Mouse (Mus musculus): ENCODE results near the gene Gas2l1. TPM values are rescaled to one million over a fixed set of nuclear protein-coding genes. Genes with fewer than 3 reads are reported as not detected.

Gas2l1 gene
- polyA plus RNA-seq, 1 experiment from 2014 or later = 21.4 TPM

GRCm38 (mm10) chr11:5059230-5059629 is 5.9 kb downstream of the Gas2l1 start:
- no peaks in the 10 kb centered on the region for H3K9me3 ChIP-seq (ENCODE audit: control insufficient read depth, low read length)
- H3K4me2 ChIP-seq (replicated peaks; ENCODE audit: low read depth) = no peak overlapping the region; the same call in 1 of the 2 replicates
- TF ChIP-seq CTCF (IDR thresholded peaks at IDR 0.05; ENCODE audit: low read depth) (no peak), EP300 (optimal IDR thresholded peaks at IDR 0.05) (no peak)
- DNase-seq (ENCODE audit: low spot score) (no peak), ATAC-seq (ENCODE audit: low FRiP score, low TSS enrichment) (no peak)
- H3K9ac ChIP-seq (ENCODE audit: low read length) = no peak overlapping the region
- no peak overlapping the region for H3K4me3 ChIP-seq (ENCODE audit: low read depth, low read length)
- no peak overlapping the region for H3K27ac ChIP-seq (replicated peaks)
- H3K36me3 ChIP-seq (ENCODE audit: control insufficient read depth, insufficient read depth, low read length) = peaks cover 3% of the 10 kb centered on the region; the same call in 1 of the 2 replicates
- H3K27me3 ChIP-seq (ENCODE audit: control insufficient read depth, insufficient read depth, low read length) = peaks cover 10% of the 10 kb centered on the region; the same call in 1 of the 2 replicates
- H3K4me1 ChIP-seq (replicated peaks; ENCODE audit: control insufficient read depth, insufficient read depth) = peaks cover 23% of the 10 kb centered on the region
- 34% methylated on average over 14 of the region's 14 CpGs for WGBS

- no peak for DNase-seq (ENCODE audit: low spot score)
- Histone ChIP-seq H3K27me3 (ENCODE audit: control insufficient read depth, insufficient read depth, low read length) (peaks cover 10% of the 10 kb centered on the region; the same call in 1 of the 2 replicates), H3K4me1 (replicated peaks; ENCODE audit: control insufficient read depth, insufficient read depth) (peaks cover 20% of the 10 kb centered on the region), H3K36me3 (ENCODE audit: control insufficient read depth, insufficient read depth, low read length) (peaks cover 3% of the 10 kb centered on the region; the same call in 1 of the 2 replicates), H3K9ac (ENCODE audit: low read length) (no peak overlapping the region), H3K9me3 (ENCODE audit: control insufficient read depth, low read length) (no peaks in the 10 kb centered on the region), H3K4me2 (replicated peaks; ENCODE audit: low read depth) (no peak overlapping the region), H3K27ac (replicated peaks) (no peak overlapping the region), H3K4me3 (ENCODE audit: low read depth, low read length) (no peak overlapping the region)
- no peak for ATAC-seq (ENCODE audit: low FRiP score, low TSS enrichment)
- WGBS = 37% methylated on average over 9 of the region's 9 CpGs
- no peak for TF ChIP-seq EP300 (optimal IDR thresholded peaks at IDR 0.05)
- TF ChIP-seq CTCF (IDR thresholded peaks at IDR 0.05; ENCODE audit: low read depth) = no peak
Observed at GRCm38 (mm10) chr11:5058783-5059182, 6.3 kb downstream of the Gas2l1 start.

- no peak within 1 kb of the TSS for H3K27ac ChIP-seq (replicated peaks)
- H3K9me3 ChIP-seq (ENCODE audit: control insufficient read depth, low read length) = no peaks in the 10 kb centered on the region
- peaks cover 3% of the 10 kb centered on the region; the same call in 1 of the 2 replicates for H3K36me3 ChIP-seq (ENCODE audit: control insufficient read depth, insufficient read depth, low read length)
- H3K27me3 ChIP-seq (ENCODE audit: control insufficient read depth, insufficient read depth, low read length) = peaks cover 10% of the 10 kb centered on the region; the same call in 1 of the 2 replicates
- ATAC-seq (ENCODE audit: low FRiP score, low TSS enrichment) = no peak
- WGBS = 2% methylated on average over 73 of the region's 77 CpGs
- TF ChIP-seq CTCF (IDR thresholded peaks at IDR 0.05; ENCODE audit: low read depth) = no peak
- no peak for TF ChIP-seq EP300 (optimal IDR thresholded peaks at IDR 0.05)
- H3K4me2 ChIP-seq (replicated peaks; ENCODE audit: low read depth) = peak within 1 kb of the TSS; percentile 95
- peaks cover 16% of the 10 kb centered on the region for H3K4me1 ChIP-seq (replicated peaks; ENCODE audit: control insufficient read depth, insufficient read depth)
- H3K9ac ChIP-seq (ENCODE audit: low read length) = peak within 1 kb of the TSS; percentile 61
- DNase-seq (ENCODE audit: low spot score) = peak; percentile 56
- peak within 1 kb of the TSS; percentile 53 for H3K4me3 ChIP-seq (ENCODE audit: low read depth, low read length)
Observed at GRCm38 (mm10) chr11:5057856-5058641, 7.1 kb downstream of the Gas2l1 start, which contains the start of gene Rasl10a. Rasl10a (plus strand) TSS chr11:5058128.

- Histone ChIP-seq H3K9me3 (ENCODE audit: control insufficient read depth, low read length) (no peaks in the 10 kb centered on the region), H3K36me3 (ENCODE audit: control insufficient read depth, insufficient read depth, low read length) (peaks cover 3% of the 10 kb centered on the region; the same call in 1 of the 2 replicates), H3K27ac (replicated peaks) (no peak overlapping the region), H3K4me3 (ENCODE audit: low read depth, low read length) (peak overlapping the region; percentile 53), H3K4me1 (replicated peaks; ENCODE audit: control insufficient read depth, insufficient read depth) (peaks cover 14% of the 10 kb centered on the region), H3K27me3 (ENCODE audit: control insufficient read depth, insufficient read depth, low read length) (peaks cover 10% of the 10 kb centered on the region; the same call in 1 of the 2 replicates), H3K9ac (ENCODE audit: low read length) (peak overlapping the region; percentile 61; the same call in 1 of the 2 replicates), H3K4me2 (replicated peaks; ENCODE audit: low read depth) (peak overlapping the region; percentile 95)
- TF ChIP-seq EP300 (optimal IDR thresholded peaks at IDR 0.05) (no peak), CTCF (IDR thresholded peaks at IDR 0.05; ENCODE audit: low read depth) (no peak)
- whole genome bisulfite sequencing = 30% methylated on average over 8 of the region's 8 CpGs
- DNase-seq (ENCODE audit: low spot score) (no peak), ATAC-seq (ENCODE audit: low FRiP score, low TSS enrichment) (no peak)
Observed at GRCm38 (mm10) chr11:5057541-5057855, 7.6 kb downstream of the Gas2l1 start.

- Histone ChIP-seq H3K4me2 (replicated peaks; ENCODE audit: low read depth) (no peak overlapping the region), H3K27ac (replicated peaks) (no peak overlapping the region), H3K4me1 (replicated peaks; ENCODE audit: control insufficient read depth, insufficient read depth) (peaks cover 9% of the 10 kb centered on the region), H3K36me3 (ENCODE audit: control insufficient read depth, insufficient read depth, low read length) (peaks cover 3% of the 10 kb centered on the region; the same call in 1 of the 2 replicates), H3K27me3 (ENCODE audit: control insufficient read depth, insufficient read depth, low read length) (peaks cover 10% of the 10 kb centered on the region; the same call in 1 of the 2 replicates), H3K9ac (ENCODE audit: low read length) (no peak overlapping the region), H3K4me3 (ENCODE audit: low read depth, low read length) (no peak overlapping the region), H3K9me3 (ENCODE audit: control insufficient read depth, low read length) (no peaks in the 10 kb centered on the region)
- no peak for ATAC-seq (ENCODE audit: low FRiP score, low TSS enrichment)
- no peak for DNase-seq (ENCODE audit: low spot score)
- WGBS = 68% methylated on average over 8 of the region's 8 CpGs
- TF ChIP-seq CTCF (IDR thresholded peaks at IDR 0.05; ENCODE audit: low read depth) (no peak), EP300 (optimal IDR thresholded peaks at IDR 0.05) (no peak)
Observed at GRCm38 (mm10) chr11:5057064-5057463, 8.1 kb downstream of the Gas2l1 start.

All from stomach, postnatal 0 days (tissue).